8 mouse cellular contexts compared by ENCODE assay signal in genomic region chr13:12680283-12680953, GRCm38 (mm10).
DNase-seq lines count a peak whose midpoint lies in the region; ATAC-seq lines count a peak whose summit lies in the region.
"Not testable (repeated sequence)": the region's sequence is repeated elsewhere in the genome, so short reads cannot be mapped to it uniquely, and the experiment has no call there.

No protein-coding gene starts in this region.

- peak; percentile 93 for ATAC-seq in megakaryocyte, adult 5-6 weeks (ENCODE audit: poor library complexity, severe bottlenecking)

- intact Hi-C loops in left cerebral cortex, postnatal 25 days (cut with DNase I) = not testable (repeated sequence)

- peak; percentile 69 for DNase-seq in adrenal gland, postnatal 10 days
- DNase-seq in embryo, embryonic 11 days = peak; percentile 67
- peak; percentile 72 for DNase-seq in heart, adult 8-10 months (ENCODE audit: low spot score)
- DNase-seq in kidney, adult 11 months = peak; percentile 39
- DNase-seq in left cerebral cortex, postnatal 25 days (ENCODE audit: low spot score in 2 of 2) = peak; percentile 59 to 63
- DNase-seq in retina, postnatal 1 day = peak; percentile 59
- peak; percentile 36 for DNase-seq in urinary bladder, postnatal 25 days (ENCODE audit: low spot score)

Comparison
In these comparisons a context has a peak if more than half of its experiments do, and no peak if none do; other contexts are left out.
1. Peak in every context shown above with its lines: DNase-seq and ATAC-seq.